Mouse (Mus musculus): Measurements from ENCODE around the gene Olfr1311.
"Not testable (repeated sequence)": the region's sequence is repeated elsewhere in the genome, so short reads cannot be mapped to it uniquely, and the experiment has no call there.

The Olfr1311 gene

GRCm38 (mm10) chr2:112024312-112024711 is at the start of gene Olfr1311:
Olfr1311 (minus strand) TSS chr2:112024412.
- DNase-seq (ENCODE audit: low spot score) = no peak

GRCm38 (mm10) chr2:112050138-112050537 is 25.9 kb upstream of the Olfr1311 start, which contains the start of gene Olfr1312:
Olfr1312 (minus strand) TSS chr2:112050238.
- DNase-seq (ENCODE audit: low spot score) = no peak

- not testable (repeated sequence) for DNase-seq (ENCODE audit: low spot score)
These were observed 2.8 kb upstream of the Olfr1311 start for GRCm38 (mm10) chr2:112026971-112027370.

DNA sequence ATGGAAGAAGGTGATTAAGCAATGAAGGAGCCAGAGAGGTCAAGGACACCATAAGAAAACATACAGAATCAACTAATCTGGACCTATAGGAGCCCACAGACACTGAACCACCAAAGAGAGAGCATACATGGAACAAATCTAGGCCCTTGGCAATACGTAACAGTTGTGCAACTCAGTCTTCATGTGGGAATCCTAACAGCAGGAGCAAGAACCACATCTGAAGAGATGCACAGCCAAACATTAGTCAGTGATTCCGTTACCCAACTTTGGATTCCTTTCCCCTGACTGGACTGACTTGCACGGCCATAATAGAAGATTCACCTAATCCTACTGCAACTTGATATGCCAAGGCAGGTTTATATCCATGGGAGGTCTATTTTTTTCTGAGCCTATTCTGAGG is 9.3 kb downstream of the Olfr1311 start:
- no peak for DNase-seq (ENCODE audit: low spot score)

- no peak for DNase-seq (ENCODE audit: low spot score)
These were observed 11.6 kb downstream of the Olfr1311 start, which contains the start of gene Olfr1310 for GRCm38 (mm10) chr2:112012608-112013007. Olfr1310 (minus strand) TSS chr2:112012708.

GRCm38 (mm10) chr2:111990181-111990580 is 34.0 kb downstream of the Olfr1311 start, which contains the start of gene Olfr1309:
Olfr1309 (minus strand) TSS chr2:111990281.
- no peak for DNase-seq (ENCODE audit: low spot score)

All from MN1 (cell line).